Mouse (Mus musculus) lung, embryonic 15.5 days (tissue): ENCODE results near the gene H2-DMb2. TPM values are rescaled to one million over a fixed set of nuclear protein-coding genes. Genes with fewer than 3 reads are reported as not detected.
A peak's percentile ranks its signal among the peaks of the same experiment; 100 is the strongest.

Source experiments
- ATAC-seq: fragments of 200-750 bp; cut with Nextera tagmentation; 2 replicates; pipeline ENCODE4 v1.8.0; 2017; ENCODE audit warnings: moderate number of reproducible peaks, borderline replicate concordance; ENCODE audit not compliant: low FRiP score, low TSS enrichment; ENCODE audit errors: extremely low read depth
- H3K27ac ChIP-seq: fragments of 300-500 bp; sonication (generic); 2 replicates; pipeline ENCODE4 v1.5.1; 2015; ENCODE audit warnings: moderate library complexity, mild to moderate bottlenecking, inconsistent platforms
- H3K27me3 ChIP-seq: fragments of 300-500 bp; sonication (generic); 2 replicates; pipeline ENCODE4 v1.6.1; 2015; ENCODE audit warnings: inconsistent platforms
- H3K36me3 ChIP-seq: fragments of 300-500 bp; sonication (generic); 2 replicates; pipeline ENCODE4 v1.6.1; 2015; ENCODE audit warnings: inconsistent platforms
- H3K4me1 ChIP-seq: fragments of 300-500 bp; sonication (generic); 2 replicates; pipeline ENCODE4 v1.6.1; 2015; ENCODE audit warnings: inconsistent platforms
- H3K4me2 ChIP-seq: fragments of 300-500 bp; sonication (generic); 2 replicates; pipeline ENCODE4 v1.6.1; 2015; ENCODE audit warnings: inconsistent platforms, mild to moderate bottlenecking, moderate library complexity
- H3K4me3 ChIP-seq: fragments of 300-500 bp; sonication (generic); 2 replicates; pipeline ENCODE4 v1.5.1; 2015; ENCODE audit warnings: mild to moderate bottlenecking, inconsistent platforms
- H3K9ac ChIP-seq: fragments of 300-500 bp; sonication (generic); 2 replicates; pipeline ENCODE4 v1.6.1; 2015; ENCODE audit warnings: inconsistent platforms
- H3K9me3 ChIP-seq: fragments of 300-500 bp; sonication (generic); 2 replicates; pipeline ENCODE4 v1.6.1; 2016; ENCODE audit warnings: inconsistent platforms
- WGBS: fragments of 180-500 bp; shearing (Covaris S2); methylation state at CpG from one replicate; pipeline ENCODE4 v1.1.7; 2015; 5-methylcytosine and 5-hydroxymethylcytosine counted together
- polyA plus RNA-seq: library from polyadenylated mRNA; unstranded; fragments of >200 nt; fragmentation: Nextera tagmentation; extraction: Ambion mirVana; gene quantifications from 2 replicates; pipeline ENCODE4 v1.2.1, GENCODE M21; 2015

The H2-DMb2 gene
- polyA plus RNA-seq, 1 experiment from 2014 or later = 1.9 TPM

GRCm38 (mm10) chr17:34119249-34120179, 23.6 kb upstream of the H2-DMb2 start, which contains the start of gene H2-DMa:
H2-DMa (plus strand) TSS chr17:34119541.
- peak within 1 kb of the TSS; percentile 82 for H3K4me2 ChIP-seq
- peak within 1 kb of the TSS; percentile 94 for H3K9ac ChIP-seq
- no peaks in the 10 kb centered on the region for H3K27me3 ChIP-seq
- peak within 1 kb of the TSS; percentile 100 for H3K27ac ChIP-seq
- peak within 1 kb of the TSS; percentile 75 for H3K4me3 ChIP-seq
- no peaks in the 10 kb centered on the region for H3K9me3 ChIP-seq
- ATAC-seq = peak; percentile 74
- under 1% methylated on average over 96 of the region's 96 CpGs for WGBS
- peaks cover 29% of the 10 kb centered on the region for H3K4me1 ChIP-seq
- peaks cover 37% of the 10 kb centered on the region for H3K36me3 ChIP-seq

GRCm38 (mm10) chr17:34120180-34120723, 22.9 kb upstream of the H2-DMb2 start:
- ATAC-seq = peak; percentile 36
- Histone ChIP-seq H3K36me3 (peaks cover 30% of the 10 kb centered on the region), H3K4me3 (peak overlapping the region; percentile 75), H3K27me3 (no peaks in the 10 kb centered on the region), H3K4me2 (peak overlapping the region; percentile 82), H3K9me3 (no peaks in the 10 kb centered on the region), H3K27ac (peak overlapping the region; percentile 100), H3K9ac (peak overlapping the region; percentile 94), H3K4me1 (peaks cover 34% of the 10 kb centered on the region)
- WGBS = 0% methylated on average over 26 of the region's 42 CpGs

GRCm38 (mm10) chr17:34120814-34121171, 22.3 kb upstream of the H2-DMb2 start:
- peaks cover 28% of the 10 kb centered on the region for H3K4me1 ChIP-seq
- under 1% methylated on average over 28 of the region's 31 CpGs for WGBS
- no peaks in the 10 kb centered on the region for H3K9me3 ChIP-seq
- no peaks in the 10 kb centered on the region for H3K27me3 ChIP-seq
- peak overlapping the region; percentile 94 for H3K9ac ChIP-seq
- H3K27ac ChIP-seq = peak overlapping the region; percentile 100
- H3K4me3 ChIP-seq = peak overlapping the region; percentile 75
- peak; percentile 17 for ATAC-seq
- H3K4me2 ChIP-seq = peak overlapping the region; percentile 82
- H3K36me3 ChIP-seq = peaks cover 25% of the 10 kb centered on the region

- peak overlapping the region; percentile 100 for H3K27ac ChIP-seq
- H3K4me3 ChIP-seq = peak overlapping the region; percentile 75
- H3K4me1 ChIP-seq = peaks cover 28% of the 10 kb centered on the region
- H3K36me3 ChIP-seq = peaks cover 20% of the 10 kb centered on the region
- peak; percentile 32 for ATAC-seq
- peak overlapping the region; percentile 82 for H3K4me2 ChIP-seq
- peak overlapping the region; percentile 94 for H3K9ac ChIP-seq
- under 1% methylated on average over 33 of the region's 35 CpGs for WGBS
- no peaks in the 10 kb centered on the region for H3K27me3 ChIP-seq
- no peaks in the 10 kb centered on the region for H3K9me3 ChIP-seq
Measured at GRCm38 (mm10) chr17:34121172-34121878, 21.8 kb upstream of the H2-DMb2 start.

- ATAC-seq = no peak
- 0% methylated on average over 10 of the region's 10 CpGs for WGBS
Measured at GRCm38 (mm10) chr17:34121879-34122187, 21.3 kb upstream of the H2-DMb2 start.

GRCm38 (mm10) chr17:34122188-34122984, 20.7 kb upstream of the H2-DMb2 start, which contains the start of gene Brd2:
Brd2 (minus strand) TSS chr17:34122634.
- no peaks in the 10 kb centered on the region for H3K9me3 ChIP-seq
- H3K27me3 ChIP-seq = no peaks in the 10 kb centered on the region
- H3K27ac ChIP-seq = peak within 1 kb of the TSS; percentile 100
- peaks cover 26% of the 10 kb centered on the region for H3K4me1 ChIP-seq
- peak within 1 kb of the TSS; percentile 94 for H3K9ac ChIP-seq
- H3K36me3 ChIP-seq = peaks cover 10% of the 10 kb centered on the region
- peak; percentile 58 for ATAC-seq
- under 1% methylated on average over 61 of the region's 75 CpGs for WGBS
- peak within 1 kb of the TSS; percentile 75 for H3K4me3 ChIP-seq
- H3K4me2 ChIP-seq = peak within 1 kb of the TSS; percentile 82

More at GRCm38 (mm10) chr17:34121879-34122187, 21.3 kb upstream of the H2-DMb2 start:
- peaks cover 25% of the 10 kb centered on the region for H3K4me1 ChIP-seq
- peak overlapping the region; percentile 75 for H3K4me3 ChIP-seq
- peak overlapping the region; percentile 100 for H3K27ac ChIP-seq
- no peaks in the 10 kb centered on the region for H3K27me3 ChIP-seq
- H3K4me2 ChIP-seq = peak overlapping the region; percentile 82
- H3K9me3 ChIP-seq = no peaks in the 10 kb centered on the region
- peak overlapping the region; percentile 94 for H3K9ac ChIP-seq
- peaks cover 15% of the 10 kb centered on the region for H3K36me3 ChIP-seq

GRCm38 (mm10) chr17:34123111-34123510, 20.0 kb upstream of the H2-DMb2 start:
- no peak for ATAC-seq
- Histone ChIP-seq H3K27me3 (no peaks in the 10 kb centered on the region), H3K9me3 (no peaks in the 10 kb centered on the region), H3K36me3 (peaks cover 9% of the 10 kb centered on the region; the same call in 1 of the 2 replicates), H3K27ac (peak overlapping the region; percentile 100), H3K4me2 (peak overlapping the region; percentile 82), H3K9ac (peak overlapping the region; percentile 94), H3K4me3 (peak overlapping the region; percentile 75), H3K4me1 (peaks cover 32% of the 10 kb centered on the region)
- WGBS = 0% methylated on average over 7 of the region's 7 CpGs

GRCm38 (mm10) chr17:34123518-34123917, 19.6 kb upstream of the H2-DMb2 start:
- WGBS = 0% methylated on average over 2 of the region's 2 CpGs

GRCm38 (mm10) chr17:34124649-34125048, 18.5 kb upstream of the H2-DMb2 start:
- WGBS = 62% methylated on average over 6 of the region's 6 CpGs
- Histone ChIP-seq H3K27ac (no peak overlapping the region), H3K36me3 (no peaks in the 10 kb centered on the region), H3K4me1 (peaks cover 47% of the 10 kb centered on the region), H3K27me3 (no peaks in the 10 kb centered on the region), H3K9me3 (no peaks in the 10 kb centered on the region), H3K4me2 (peak overlapping the region; percentile 25; the same call in 1 of the 2 replicates), H3K4me3 (no peak overlapping the region; the same call in 1 of the 2 replicates), H3K9ac (no peak overlapping the region)
- no peak for ATAC-seq

More at GRCm38 (mm10) chr17:34123518-34123917, 19.6 kb upstream of the H2-DMb2 start:
- Histone ChIP-seq H3K9ac (peak overlapping the region; percentile 94), H3K27me3 (no peaks in the 10 kb centered on the region), H3K9me3 (no peaks in the 10 kb centered on the region), H3K4me2 (peak overlapping the region; percentile 82), H3K36me3 (peaks cover 5% of the 10 kb centered on the region; the same call in 1 of the 2 replicates), H3K27ac (peak overlapping the region; percentile 100), H3K4me3 (peak overlapping the region; percentile 75), H3K4me1 (peaks cover 36% of the 10 kb centered on the region)
- ATAC-seq = no peak

GRCm38 (mm10) chr17:34126826-34127420, 16.2 kb upstream of the H2-DMb2 start:
- H3K4me2 ChIP-seq = no peak overlapping the region
- no peak overlapping the region for H3K27ac ChIP-seq
- no peaks in the 10 kb centered on the region for H3K36me3 ChIP-seq
- H3K9me3 ChIP-seq = no peaks in the 10 kb centered on the region
- ATAC-seq = no peak
- H3K4me1 ChIP-seq = peaks cover 47% of the 10 kb centered on the region
- WGBS = 58% methylated on average over 9 of the region's 9 CpGs
- H3K9ac ChIP-seq = no peak overlapping the region
- H3K27me3 ChIP-seq = no peaks in the 10 kb centered on the region
- no peak overlapping the region for H3K4me3 ChIP-seq
